Mouse (Mus musculus): ENCODE data around the gene Eps15l1.

Gene Eps15l1

GRCm38 (mm10) chr8:72421362-72422335 is at the start of gene Eps15l1:
Eps15l1 (minus strand) TSS chr8:72421460.
- peak; percentile 97 to 99 for DNase-seq (ENCODE audit: low spot score in 2 of 2)

DNA sequence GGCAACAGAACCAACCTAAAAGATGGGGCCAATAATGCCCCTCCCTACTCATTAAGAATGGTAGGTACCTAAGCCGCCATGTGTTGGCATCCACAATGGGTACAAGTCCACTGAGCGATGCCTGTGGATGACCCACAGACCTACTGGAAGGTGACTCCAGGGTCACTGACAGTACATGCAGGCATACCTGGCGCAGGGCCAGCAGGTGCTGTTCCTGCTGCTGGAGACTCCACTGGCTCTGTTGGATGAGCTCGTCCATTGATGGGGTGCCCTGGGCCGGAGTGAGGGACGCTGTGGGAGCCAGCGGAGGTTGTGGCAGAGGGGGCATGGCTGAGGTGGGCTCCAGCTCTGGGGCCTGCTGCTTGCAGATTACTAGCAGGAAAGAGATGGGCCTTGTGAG is 49.4 kb upstream of the Eps15l1 start:
- DNase-seq (ENCODE audit: low spot score in 2 of 2): no peak

GRCm38 (mm10) chr8:72469984-72470383 is 48.7 kb upstream of the Eps15l1 start:
- no peak for DNase-seq (ENCODE audit: low spot score in 2 of 2)

- no peak for DNase-seq (ENCODE audit: low spot score in 2 of 2)
Observed at GRCm38 (mm10) chr8:72469243-72469642, 48.0 kb upstream of the Eps15l1 start.

GRCm38 (mm10) chr8:72464211-72464610 is 43.0 kb upstream of the Eps15l1 start:
- DNase-seq (ENCODE audit: low spot score in 2 of 2): no peak

DNA sequence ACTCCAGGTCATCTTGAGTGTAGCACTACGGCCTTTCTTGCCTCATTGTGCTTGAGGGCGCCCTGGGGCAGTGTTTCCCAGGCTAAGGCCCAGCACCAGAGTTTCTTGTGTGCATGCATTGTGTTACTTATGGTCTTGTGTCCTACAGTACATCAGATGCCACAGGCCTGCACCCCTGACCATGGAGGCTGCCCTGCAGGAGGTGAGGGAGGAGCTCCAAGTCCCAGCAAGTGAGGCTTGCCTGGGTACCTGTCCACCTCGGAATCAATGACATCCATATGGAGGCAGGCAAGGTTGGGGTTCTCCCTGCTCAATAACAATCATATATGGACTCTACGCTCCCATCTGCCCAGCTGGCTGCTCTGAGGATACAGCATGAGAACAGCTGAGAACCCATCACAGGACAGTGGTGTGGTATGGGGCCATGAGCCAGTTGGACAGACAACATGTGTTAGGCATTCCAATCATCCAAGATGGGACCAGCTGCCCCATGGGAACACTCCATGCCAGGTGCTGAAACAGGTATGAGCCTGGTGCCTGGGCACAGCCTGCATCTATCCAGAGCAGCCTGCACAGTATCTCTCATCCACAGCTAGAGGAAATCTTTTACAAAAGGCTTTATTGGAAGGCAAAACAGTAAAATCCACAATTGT is 38.7 kb upstream of the Eps15l1 start:
- no peak for DNase-seq (ENCODE audit: low spot score in 2 of 2)

DNA sequence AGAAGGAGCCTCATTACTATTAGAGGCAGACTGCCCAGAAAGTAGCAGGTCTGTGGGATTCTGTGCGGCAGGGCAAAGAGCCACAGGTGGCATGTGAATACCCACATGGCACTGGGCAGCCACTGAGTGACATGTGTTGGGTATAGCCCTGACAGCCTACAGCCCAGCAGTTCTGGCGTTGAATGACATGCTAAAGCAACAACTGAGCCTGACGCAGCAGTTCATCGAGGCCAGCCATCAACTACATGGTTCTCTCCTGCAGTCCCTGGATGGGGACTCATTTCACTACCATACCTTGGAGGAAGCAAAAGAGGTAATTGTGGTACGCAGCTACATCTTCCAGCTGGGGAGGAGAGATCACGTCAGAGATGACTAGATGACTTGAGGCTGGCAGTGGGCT is 37.2 kb upstream of the Eps15l1 start:
- DNase-seq (ENCODE audit: low spot score in 2 of 2): no peak

GRCm38 (mm10) chr8:72457806-72458205 is 36.5 kb upstream of the Eps15l1 start:
- no peak for DNase-seq (ENCODE audit: low spot score in 2 of 2)

- no peak for DNase-seq (ENCODE audit: low spot score in 2 of 2)
Observed at GRCm38 (mm10) chr8:72455317-72455716, 34.1 kb upstream of the Eps15l1 start.

DNA sequence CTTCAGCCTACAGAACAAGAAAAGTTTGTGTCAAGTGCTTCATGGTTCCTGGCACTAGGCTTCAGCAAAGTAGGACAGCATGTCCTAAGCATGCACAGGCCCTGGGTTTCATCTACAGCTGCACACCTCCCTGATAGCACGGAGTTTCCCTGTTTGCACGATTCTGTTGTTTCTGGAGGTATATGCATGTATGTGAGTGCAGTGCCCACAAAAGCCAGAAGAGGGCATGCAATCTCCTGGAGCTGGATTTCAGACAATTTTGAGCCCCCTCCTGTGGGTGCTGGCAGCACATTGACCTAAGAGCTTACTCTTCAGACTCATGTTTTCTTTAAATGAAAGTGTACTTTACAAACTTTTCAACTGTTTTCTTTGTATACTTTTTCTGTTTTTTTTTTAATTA is 32.6 kb upstream of the Eps15l1 start:
- no peak for DNase-seq (ENCODE audit: low spot score in 2 of 2)

DNA sequence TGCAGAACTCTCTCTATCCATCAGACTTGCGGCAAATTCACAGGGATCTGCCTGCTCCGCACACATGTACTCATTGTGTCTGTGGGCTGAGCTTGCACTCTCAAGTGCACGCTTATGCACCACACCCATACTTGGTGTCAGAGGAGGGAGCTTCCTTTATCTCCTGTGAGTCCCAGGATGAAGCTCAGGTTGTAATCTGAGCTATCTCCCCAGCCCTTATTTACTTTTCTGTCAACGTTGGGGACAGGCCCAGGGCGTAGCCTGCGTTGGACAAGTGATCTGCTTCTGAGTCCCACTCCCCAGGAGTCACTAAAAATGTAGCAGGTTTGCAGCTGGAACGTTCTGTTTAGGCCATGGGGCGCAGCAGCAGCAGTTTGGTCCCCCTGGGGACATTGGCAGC is 30.3 kb upstream of the Eps15l1 start:
- no peak for DNase-seq (ENCODE audit: low spot score in 2 of 2)

GRCm38 (mm10) chr8:72445071-72445470 is 23.8 kb upstream of the Eps15l1 start:
- DNase-seq (ENCODE audit: low spot score in 2 of 2): no peak

DNA sequence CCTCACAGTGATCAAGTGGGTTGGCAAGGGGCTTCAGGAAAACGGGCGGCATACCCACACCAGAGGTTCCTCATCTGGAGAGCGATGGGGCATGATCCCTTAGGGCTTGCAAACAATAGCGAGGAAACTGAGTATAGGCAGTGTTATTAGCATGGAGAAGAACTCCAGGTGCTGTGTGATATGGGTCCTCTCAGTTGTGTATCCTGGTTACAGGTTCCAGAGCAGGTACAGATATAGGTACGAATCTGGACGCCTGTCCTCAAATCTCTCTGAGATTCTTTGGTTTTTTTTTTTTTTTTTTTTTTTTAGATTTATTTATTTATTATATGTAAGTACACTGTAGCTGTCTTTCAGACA is 22.7 kb upstream of the Eps15l1 start:
- DNase-seq (ENCODE audit: low spot score in 2 of 2): no peak

- DNase-seq (ENCODE audit: low spot score in 2 of 2): peak; percentile 99 to 100
Observed at GRCm38 (mm10) chr8:72443338-72443993, 22.2 kb upstream of the Eps15l1 start, which contains the start of the genes Calr3 and 1700030K09Rik. Calr3 (minus strand) TSS chr8:72443870. 1700030K09Rik (plus strand) TSS chr8:72443880.

- DNase-seq (ENCODE audit: low spot score in 2 of 2): no peak
Observed at GRCm38 (mm10) chr8:72438248-72439015, 17.2 kb upstream of the Eps15l1 start.

GRCm38 (mm10) chr8:72434952-72435351 is 13.7 kb upstream of the Eps15l1 start:
- no peak for DNase-seq (ENCODE audit: low spot score in 2 of 2)

DNA sequence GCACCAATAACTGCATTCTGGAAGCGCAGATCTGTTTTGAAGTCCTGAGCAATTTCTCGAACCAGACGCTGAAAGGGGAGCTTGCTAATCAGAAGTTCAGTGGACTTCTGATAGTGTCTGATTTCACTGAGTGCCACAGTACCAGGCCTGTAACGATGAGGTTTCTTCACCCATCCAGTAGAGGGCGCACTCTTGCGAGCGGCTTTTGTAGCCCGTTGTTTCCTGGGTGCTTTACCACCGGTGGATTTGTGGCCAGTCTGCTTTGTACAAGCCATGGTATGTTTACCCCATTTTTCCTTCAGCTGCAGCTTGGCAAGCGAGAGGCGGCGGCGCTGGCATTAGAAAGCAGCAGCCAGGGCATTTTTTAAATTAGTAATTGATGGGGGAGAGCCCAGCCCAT is 8.4 kb upstream of the Eps15l1 start:
- no peak for DNase-seq (ENCODE audit: low spot score in 2 of 2)

DNA sequence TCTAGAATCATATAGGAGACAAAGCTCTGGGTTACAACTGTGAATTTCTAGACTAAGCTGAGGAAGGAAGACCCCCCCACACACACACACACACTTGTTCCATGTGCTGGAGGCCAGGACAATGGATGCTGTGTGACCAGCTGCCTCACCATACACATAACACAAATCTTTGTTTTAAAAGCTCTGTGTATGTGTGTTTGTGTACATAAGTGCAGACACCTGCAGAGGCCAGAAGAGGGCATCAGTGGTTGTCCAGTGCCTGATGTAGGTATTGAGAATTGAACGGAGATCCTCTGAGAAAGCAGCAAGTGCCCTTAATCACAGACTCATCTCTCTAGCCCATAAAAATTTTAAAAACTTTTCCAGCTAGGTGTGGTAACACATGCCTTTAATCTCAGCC is 1.7 kb upstream of the Eps15l1 start:
- no peak for DNase-seq (ENCODE audit: low spot score in 2 of 2)

- DNase-seq (ENCODE audit: low spot score in 2 of 2): peak; percentile 29 to 46
Observed at GRCm38 (mm10) chr8:72420571-72421361, 494 bp downstream of the Eps15l1 start.

DNA sequence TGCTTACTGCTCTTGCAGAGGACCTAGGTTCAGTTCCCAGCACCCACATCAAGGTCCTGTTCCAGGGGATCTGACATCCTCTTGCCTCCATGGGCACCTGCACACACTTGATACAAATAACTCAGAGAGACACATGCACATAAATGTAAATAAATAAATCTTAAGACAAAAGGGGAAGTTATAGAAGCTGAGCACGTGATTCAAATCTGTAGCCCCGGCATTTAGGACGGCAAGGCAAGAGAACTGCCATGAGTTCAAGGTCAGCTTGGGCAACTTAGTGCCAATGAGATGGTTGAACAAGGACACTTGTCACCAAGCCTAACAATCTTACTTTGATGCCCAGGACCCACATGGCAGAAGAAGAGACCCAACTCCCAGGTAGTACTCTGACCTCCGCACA is 3.2 kb downstream of the Eps15l1 start:
- no peak for DNase-seq (ENCODE audit: low spot score in 2 of 2)

- no peak for DNase-seq (ENCODE audit: low spot score in 2 of 2)
Observed at GRCm38 (mm10) chr8:72415252-72415651, 6.0 kb downstream of the Eps15l1 start.

Data from right cerebral cortex, adult 2 months (tissue).